Mouse (Mus musculus) layer of hippocampus, adult 2 months (tissue): ENCODE measurements around the gene Mocs3. TPM values are rescaled to one million over a fixed set of nuclear protein-coding genes. Genes with fewer than 3 reads are reported as not detected.

ENCODE experiments used
- DNase-seq, 2 experiments: peaks; one replicate each; pipeline ENCODE4 v3.0.0; 2022; ENCODE audit warnings: low spot score in 2 of 2
- H3K27ac ChIP-seq: fragments of 200-600 bp; 2 replicates; pipeline ENCODE4 v1.8.1; 2022
- H3K4me3 ChIP-seq: fragments of 200-600 bp; 2 replicates; pipeline ENCODE4 v1.8.1; 2022; ENCODE audit warnings: mild to moderate bottlenecking
- CTCF ChIP-seq: fragments of 200-600 bp; conservative IDR thresholded peaks from 2 replicates; pipeline ENCODE4 v1.8.1; 2022; ENCODE audit warnings: antibody characterized with exemption, mild to moderate bottlenecking, moderate library complexity
- long read RNA-seq, 2 experiments: library from polyadenylated mRNA; stranded (forward); transcript quantifications; one replicate each; pipeline ENCODE4 v2.0.0; 2021; ENCODE audit warnings: borderline mapping rate in 2 of 2
- total RNA-seq, 2 experiments: library from RNA; stranded (reverse); gene quantifications; 2 replicates each; pipeline ENCODE4 v1.2.3; 2021

Gene Mocs3
- total RNA-seq, result 10 to 100 TPM; 20.7 to 20.9 TPM
- long read RNA-seq, experiment 1, transcript Mocs3-201 (1 exons, 1,973 nt), result major isoform, 27 of 27 reads
- long read RNA-seq, experiment 1, partial matches to known transcripts, result 0 of 27 reads
- long read RNA-seq, experiment 1, other reads (novel, unspliced or antisense), result 0 of 27 reads
- long read RNA-seq, experiment 2, transcript Mocs3-201 (1 exons, 1,973 nt), result major isoform, 37 of 37 reads
- long read RNA-seq, experiment 2, partial matches to known transcripts, result 0 of 37 reads
- long read RNA-seq, experiment 2, other reads (novel, unspliced or antisense), result 0 of 37 reads

- peak within 1 kb of the TSS; percentile 98 for H3K4me3 ChIP-seq
- peak; percentile 84 to 85 for DNase-seq
- H3K27ac ChIP-seq, result peak within 1 kb of the TSS; percentile 100
- TF ChIP-seq CTCF, result no peak
These were observed at the start of gene Mocs3, which contains the start of the genes Gm20716 and Dpm1 for GRCm38 (mm10) chr2:168230026-168230728. Mocs3 (plus strand) TSS chr2:168230622. Gm20716 (minus strand) TSS chr2:168230364. Dpm1 (minus strand) TSS chr2:168230591.

DNA sequence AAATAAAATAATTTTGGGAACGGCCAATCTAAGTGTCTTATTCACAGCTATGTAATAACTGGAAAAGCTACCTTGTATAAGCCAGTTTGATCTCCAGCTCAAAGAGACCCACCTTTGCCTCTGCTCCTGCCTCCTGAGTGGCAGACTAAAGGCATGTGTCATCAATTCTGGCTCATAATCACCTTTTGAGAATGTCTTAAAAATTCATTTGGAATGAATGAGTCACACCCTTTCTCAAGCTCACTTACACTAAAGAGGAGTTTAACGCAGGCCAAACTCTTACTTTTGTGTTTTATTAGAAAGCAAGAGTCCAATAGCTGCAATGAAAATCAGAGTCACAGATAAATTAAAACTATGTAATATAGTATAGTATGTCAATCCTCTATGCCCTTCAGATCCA lies 38.6 kb upstream of the Mocs3 start:
- no peak for TF ChIP-seq CTCF
- H3K27ac ChIP-seq, result no peak overlapping the region
- DNase-seq, result no peak
- H3K4me3 ChIP-seq, result no peak overlapping the region

- H3K27ac ChIP-seq, result no peak overlapping the region
- H3K4me3 ChIP-seq, result no peak overlapping the region
- DNase-seq, result no peak
- no peak for TF ChIP-seq CTCF
These were observed 36.7 kb upstream of the Mocs3 start for GRCm38 (mm10) chr2:168193685-168194084.

GRCm38 (mm10) chr2:168195721-168196120 lies 34.7 kb upstream of the Mocs3 start:
- no peak for TF ChIP-seq CTCF
- no peak overlapping the region for H3K4me3 ChIP-seq
- H3K27ac ChIP-seq, result no peak overlapping the region
- no peak for DNase-seq

DNA sequence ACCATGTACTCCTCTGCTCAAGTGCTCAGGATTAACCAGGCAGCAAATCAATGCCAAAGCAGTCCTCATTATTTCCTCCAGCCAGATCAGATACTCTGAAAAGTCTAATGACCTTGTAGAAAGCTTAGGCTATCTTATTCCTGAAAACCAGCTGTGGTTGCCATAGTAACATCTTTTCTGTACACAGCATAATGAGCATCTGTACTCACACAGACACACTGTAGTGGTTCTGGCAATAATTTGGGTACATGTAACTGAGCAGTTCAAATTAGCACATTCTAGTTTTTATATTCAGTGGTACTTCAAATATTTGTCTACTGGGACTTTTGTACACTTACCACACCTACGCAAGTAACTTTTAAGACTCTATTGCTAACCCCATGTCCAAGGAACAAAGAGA lies 32.0 kb upstream of the Mocs3 start:
- no peak for DNase-seq
- H3K4me3 ChIP-seq, result no peak overlapping the region
- peak overlapping the region; percentile 23; the same call in 1 of the 2 replicates for H3K27ac ChIP-seq
- no peak for TF ChIP-seq CTCF

GRCm38 (mm10) chr2:168199476-168199875 lies 30.9 kb upstream of the Mocs3 start:
- H3K27ac ChIP-seq, result no peak overlapping the region
- H3K4me3 ChIP-seq, result no peak overlapping the region
- no peak for DNase-seq
- no peak for TF ChIP-seq CTCF

- no peak for TF ChIP-seq CTCF
- DNase-seq, result no peak
- H3K27ac ChIP-seq, result no peak overlapping the region
- H3K4me3 ChIP-seq, result no peak overlapping the region
These were observed 30.3 kb upstream of the Mocs3 start for GRCm38 (mm10) chr2:168200014-168200691.

- peak overlapping the region; percentile 79 for H3K4me3 ChIP-seq
- no peak overlapping the region for H3K27ac ChIP-seq
- TF ChIP-seq CTCF, result peak; percentile 38
- DNase-seq, result no peak
These were observed 25.9 kb upstream of the Mocs3 start for GRCm38 (mm10) chr2:168204476-168204999.

DNA sequence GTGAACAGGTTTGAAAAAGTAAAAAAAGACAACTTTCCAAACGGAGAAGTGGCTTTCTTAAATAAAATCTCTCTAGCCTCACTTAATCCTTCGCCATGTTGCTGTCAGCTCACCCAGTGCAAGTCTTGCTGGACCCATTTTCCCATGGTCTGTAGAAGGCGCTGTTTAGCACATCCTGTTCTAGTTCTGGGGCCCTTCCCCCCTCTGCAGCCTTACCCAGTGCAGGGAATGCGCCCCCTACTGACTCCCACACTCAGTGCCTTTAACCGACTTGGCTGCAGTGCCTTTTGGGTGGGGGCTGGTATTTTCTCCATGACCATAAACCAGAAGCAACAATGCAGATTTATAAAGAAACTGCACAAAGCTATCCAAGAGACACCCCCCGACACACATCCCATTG lies 25.2 kb upstream of the Mocs3 start:
- Histone ChIP-seq H3K27ac (peak overlapping the region; percentile 100), H3K4me3 (peak overlapping the region; percentile 79)
- peak; percentile 93 for DNase-seq
- TF ChIP-seq CTCF, result peak; percentile 97

DNA sequence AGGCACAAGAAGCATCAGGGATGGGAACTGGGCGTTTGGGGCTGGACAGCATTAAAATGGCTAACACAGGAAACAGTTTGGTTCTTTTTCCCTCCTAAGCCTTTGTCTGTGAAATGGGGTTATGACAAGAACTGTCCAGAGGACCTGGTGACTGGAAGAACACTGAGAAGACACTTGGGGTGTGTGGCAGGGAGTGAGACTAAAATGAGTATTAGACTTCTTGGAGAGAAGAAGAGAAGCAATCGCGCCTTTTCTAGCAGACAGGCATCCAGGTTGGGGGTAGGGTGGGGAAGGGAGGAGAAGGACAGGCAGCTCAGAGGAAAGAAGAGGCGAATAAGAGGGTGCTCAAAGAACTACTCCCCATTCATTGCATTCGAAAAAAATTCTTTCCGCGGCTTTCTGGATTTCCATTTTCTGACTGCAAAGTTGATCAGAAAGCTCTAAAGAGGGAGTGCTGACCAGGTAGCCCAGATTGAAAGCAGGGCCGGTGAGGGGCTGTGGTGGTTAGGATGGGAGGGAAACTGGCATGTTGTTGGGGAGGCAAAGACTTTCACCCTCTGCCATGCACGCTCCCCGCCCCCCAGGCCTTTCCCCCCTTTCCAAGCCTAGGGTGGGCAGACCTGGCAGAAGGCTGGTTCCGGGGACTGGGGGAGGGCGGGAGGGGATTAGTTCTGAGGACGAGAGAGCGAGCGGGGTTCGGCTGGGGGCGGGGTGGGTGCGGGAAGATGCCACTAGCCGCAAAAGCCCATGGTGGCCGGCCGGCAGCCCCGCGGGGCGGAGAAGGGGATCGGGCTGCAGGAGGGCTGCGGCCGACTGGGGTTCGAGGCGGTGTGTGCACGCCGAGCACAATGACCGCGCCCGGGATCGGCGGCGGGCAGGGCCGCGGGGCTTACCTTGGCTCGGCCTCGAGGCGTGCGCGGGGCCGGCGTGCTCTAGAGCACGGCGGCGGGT lies 24.5 kb upstream of the Mocs3 start:
- DNase-seq, result peak in 1 of 2 experiments; percentile 37
- Histone ChIP-seq H3K4me3 (peak overlapping the region; percentile 79), H3K27ac (peak overlapping the region; percentile 100)
- no peak for TF ChIP-seq CTCF

DNA sequence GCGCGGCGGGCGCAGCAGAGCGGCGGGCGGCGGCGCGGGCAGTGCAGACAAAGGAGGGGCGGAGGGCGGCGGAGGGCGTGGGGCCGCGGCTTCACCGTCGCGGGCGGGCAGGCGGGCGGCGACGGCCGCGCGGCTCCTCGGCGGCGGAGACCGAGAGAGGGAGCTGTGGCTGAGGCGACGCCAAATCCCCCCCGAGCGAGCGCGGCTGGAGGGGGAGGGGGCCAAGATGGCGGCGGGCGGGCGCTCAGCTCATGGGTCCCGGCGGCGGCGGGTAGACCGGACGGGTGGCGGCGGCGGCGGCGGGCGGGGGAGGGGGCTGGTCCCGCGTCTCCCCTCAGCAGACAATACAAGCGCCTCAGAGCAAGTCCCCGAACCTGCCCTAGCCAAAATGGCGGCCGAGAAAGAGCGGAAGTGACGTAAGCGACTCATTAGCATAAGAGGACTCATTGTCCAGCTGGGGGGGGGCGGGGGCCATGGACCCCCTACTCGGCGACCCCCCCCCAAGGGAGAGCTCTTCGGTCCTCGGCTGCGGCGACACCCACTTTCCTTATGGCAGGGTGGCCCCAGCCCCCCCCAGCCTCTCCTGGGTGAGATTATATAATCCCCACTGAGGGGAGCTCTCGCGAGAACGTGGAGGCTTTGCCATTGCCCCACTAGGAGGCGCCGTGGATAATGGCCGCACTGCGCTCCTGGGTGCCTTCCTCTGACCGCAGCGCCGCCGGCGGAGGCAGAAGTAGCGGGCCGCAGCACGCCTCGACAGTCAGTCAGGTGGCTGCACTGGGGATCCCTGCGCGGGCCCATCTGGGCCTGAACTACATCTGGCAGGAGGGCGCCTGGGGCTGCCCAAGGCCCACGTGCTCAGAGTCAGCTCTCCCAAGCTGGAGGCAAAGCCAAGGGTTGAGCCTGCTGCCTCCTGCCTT lies 23.4 kb upstream of the Mocs3 start, which contains the start of gene Adnp:
Gene Adnp, minus strand, starts transcription at position 388 of the 920 bp plus-strand sequence.
- peak; percentile 89 for TF ChIP-seq CTCF
- Histone ChIP-seq H3K27ac (peak within 1 kb of the TSS; percentile 100), H3K4me3 (peak within 1 kb of the TSS; percentile 79)
- peak; percentile 92 to 94 for DNase-seq
